Mouse (Mus musculus): ENCODE data around the gene Phex.
A peak's percentile ranks its signal among the peaks of the same experiment; 100 is the strongest.

The Phex gene

GRCm38 (mm10) chrX:157415212-157415611, at the start of gene Phex:
Gene Phex, minus strand, starts transcription at chrX:157415312.
- no peak for DNase-seq (ENCODE audit: low spot score)

GRCm38 (mm10) chrX:157462716-157463115, 47.6 kb upstream of the Phex start:
- DNase-seq (ENCODE audit: low spot score), result no peak

GRCm38 (mm10) chrX:157454430-157454829, 39.3 kb upstream of the Phex start:
- peak; percentile 24 for DNase-seq (ENCODE audit: low spot score)

GRCm38 (mm10) chrX:157449000-157449399, 33.9 kb upstream of the Phex start:
- DNase-seq (ENCODE audit: low spot score), result no peak

GRCm38 (mm10) chrX:157447431-157447830, 32.3 kb upstream of the Phex start:
- no peak for DNase-seq (ENCODE audit: low spot score)

- no peak for DNase-seq (ENCODE audit: low spot score)
Observed at GRCm38 (mm10) chrX:157434768-157435167, 19.7 kb upstream of the Phex start.

- DNase-seq (ENCODE audit: low spot score), result no peak
Observed at GRCm38 (mm10) chrX:157419451-157419850, 4.3 kb upstream of the Phex start.

GRCm38 (mm10) chrX:157404919-157405318, 10.2 kb downstream of the Phex start:
- no peak for DNase-seq (ENCODE audit: low spot score)

- no peak for DNase-seq (ENCODE audit: low spot score)
Observed at GRCm38 (mm10) chrX:157391241-157391640, 23.9 kb downstream of the Phex start.

GRCm38 (mm10) chrX:157390102-157390501, 25.0 kb downstream of the Phex start:
- DNase-seq (ENCODE audit: low spot score), result no peak

- no peak for DNase-seq (ENCODE audit: low spot score)
Observed at GRCm38 (mm10) chrX:157388419-157388818, 26.7 kb downstream of the Phex start.

- no peak for DNase-seq (ENCODE audit: low spot score)
Observed at GRCm38 (mm10) chrX:157387025-157387424, 28.1 kb downstream of the Phex start.

GRCm38 (mm10) chrX:157378822-157379221, 36.3 kb downstream of the Phex start:
- no peak for DNase-seq (ENCODE audit: low spot score)

- DNase-seq (ENCODE audit: low spot score), result no peak
Observed at GRCm38 (mm10) chrX:157377456-157377855, 37.7 kb downstream of the Phex start.

- no peak for DNase-seq (ENCODE audit: low spot score)
Observed at GRCm38 (mm10) chrX:157373873-157374272, 41.2 kb downstream of the Phex start.

GRCm38 (mm10) chrX:157369166-157369565, 45.9 kb downstream of the Phex start:
- DNase-seq (ENCODE audit: low spot score), result no peak

- no peak for DNase-seq (ENCODE audit: low spot score)
Observed at GRCm38 (mm10) chrX:157355521-157355920, 59.6 kb downstream of the Phex start.

GRCm38 (mm10) chrX:157346201-157346600, 68.9 kb downstream of the Phex start:
- DNase-seq (ENCODE audit: low spot score), result peak; percentile 7

GRCm38 (mm10) chrX:157334726-157335125, 80.4 kb downstream of the Phex start:
- no peak for DNase-seq (ENCODE audit: low spot score)

- DNase-seq (ENCODE audit: low spot score), result no peak
Observed at GRCm38 (mm10) chrX:157329821-157330220, 85.3 kb downstream of the Phex start.

- DNase-seq (ENCODE audit: low spot score), result peak; percentile 26
Observed at GRCm38 (mm10) chrX:157328396-157328795, 86.7 kb downstream of the Phex start.

- DNase-seq (ENCODE audit: low spot score), result no peak
Observed at GRCm38 (mm10) chrX:157327756-157328155, 87.4 kb downstream of the Phex start.

GRCm38 (mm10) chrX:157324396-157324795, 90.7 kb downstream of the Phex start:
- no peak for DNase-seq (ENCODE audit: low spot score)

GRCm38 (mm10) chrX:157310331-157310730, 104.8 kb downstream of the Phex start:
- no peak for DNase-seq (ENCODE audit: low spot score)

GRCm38 (mm10) chrX:157308171-157308570, 106.9 kb downstream of the Phex start:
- no peak for DNase-seq (ENCODE audit: low spot score)
